Mouse (Mus musculus) CH12.LX (cell line): ENCODE measurements at regions not wholly inside any gene's neighbourhood (a gene's known extent, or its start where the extent isn't known, plus 50 kb on each side); places are given as distances from the start of the nearest gene placed in this dataset.

Experiments used
- DNase-seq: peaks from one replicate; pipeline ENCODE4 v3.0.0-alpha.2; 2013; ENCODE audit errors: extremely low read depth
- H3K27ac ChIP-seq: 2 replicates; pipeline ENCODE4 v1.5.1; 2012; ENCODE audit warnings: low read depth, mild to moderate bottlenecking, control low read depth, moderate library complexity; ENCODE audit not compliant: insufficient read depth
- H3K27me3 ChIP-seq: replicated peaks from 2 replicates; pipeline ENCODE3; 2012; ENCODE audit warnings: inconsistent platforms
- H3K36me3 ChIP-seq, 2 experiments: replicated peaks in 1 of 2; 2 replicates each; pipeline versions ENCODE3 to v1.6.1; 2012; ENCODE audit warnings: inconsistent platforms in 1 of 2, low read length in 1 of 2, mild to moderate bottlenecking in 1 of 2, mixed read lengths in 1 of 2, moderate library complexity in 1 of 2; ENCODE audit not compliant: control insufficient read depth in 1 of 2, insufficient read depth in 1 of 2
- H3K4me1 ChIP-seq, 2 experiments: 2 replicates each; pipeline ENCODE4 v1.6.1; 2012; ENCODE audit warnings: inconsistent platforms in 1 of 2, moderate library complexity in 1 of 2; ENCODE audit not compliant: insufficient read depth in 2 of 2, control insufficient read depth in 1 of 2
- H3K4me2 ChIP-seq: 2 replicates; pipeline ENCODE4 v1.6.1; 2012; ENCODE audit warnings: low read depth, mild to moderate bottlenecking, control low read depth; ENCODE audit not compliant: poor library complexity, insufficient read depth, severe bottlenecking
- H3K4me3 ChIP-seq, 3 experiments: fragments of 150-350 bp in 1 of 3; sonication (generic) in 1 of 3; replicated peaks in 1 of 3; 2 replicates each; pipeline versions ENCODE3 to v1.5.1; 2011 to 2012; ENCODE audit warnings: low read depth in 2 of 3, low read length in 2 of 3, mild to moderate bottlenecking in 2 of 3, moderate library complexity in 2 of 3, control low read depth in 1 of 3, improper control_type of control experiment in 1 of 3, inconsistent platforms in 1 of 3, mixed read lengths in 1 of 3; ENCODE audit not compliant: poor library complexity in 1 of 3
- H3K79me2 ChIP-seq: replicated peaks from 2 replicates; pipeline ENCODE4 v1.6.1; 2012; ENCODE audit warnings: mild to moderate bottlenecking, moderate library complexity; ENCODE audit not compliant: control insufficient read depth, poor library complexity, insufficient read depth, severe bottlenecking; ENCODE audit errors: extremely low read depth
- H3K9ac ChIP-seq: 2 replicates; pipeline ENCODE4 v1.6.1; 2012; ENCODE audit warnings: low read depth, mild to moderate bottlenecking, control low read depth, moderate library complexity; ENCODE audit not compliant: insufficient read depth
- H3K9me3 ChIP-seq: replicated peaks from 2 replicates; pipeline ENCODE3; 2012; ENCODE audit warnings: low read length, inconsistent platforms, mixed read lengths
- BHLHE40 ChIP-seq: IDR thresholded peaks from 2 replicates; pipeline ENCODE4 v1.6.1; 2011; ENCODE audit warnings: mild to moderate bottlenecking, low read depth, low read length, improper control_type of control experiment
- CHD1 ChIP-seq: IDR thresholded peaks from 2 replicates; pipeline ENCODE4 v1.6.1; 2012; ENCODE audit warnings: low read depth, low read length, improper control_type of control experiment, inconsistent platforms
- CHD2 ChIP-seq: IDR thresholded peaks from 2 replicates; pipeline ENCODE4 v1.6.1; 2011; ENCODE audit warnings: low read length, improper control_type of control experiment
- CTCF ChIP-seq, 2 experiments: IDR thresholded peaks in 1 of 2; conservative IDR thresholded peaks in 1 of 2; 2 replicates each; pipeline ENCODE4 v1.5.1; 2011 to 2012; ENCODE audit warnings: low read depth in 2 of 2, low read length in 2 of 2, improper control_type of control experiment in 1 of 2, inconsistent platforms in 1 of 2, mild to moderate bottlenecking in 1 of 2, moderate library complexity in 1 of 2
- E2F4 ChIP-seq: IDR thresholded peaks from 2 replicates; pipeline ENCODE4 v1.6.1; 2011; ENCODE audit warnings: low read depth, low read length, improper control_type of control experiment; ENCODE audit not compliant: insufficient replicate concordance
- ELF1 ChIP-seq: IDR thresholded peaks from 2 replicates; pipeline ENCODE4 v1.6.1; 2014; ENCODE audit warnings: low read depth, mild to moderate bottlenecking, inconsistent platforms, low read length, improper control_type of control experiment
- EP300 ChIP-seq: IDR thresholded peaks from 2 replicates; pipeline ENCODE4 v1.6.1; 2011; ENCODE audit warnings: low read length, improper control_type of control experiment
- ETS1 ChIP-seq: conservative IDR thresholded peaks from 2 replicates; pipeline ENCODE4 v1.6.1; 2012; ENCODE audit warnings: low read depth, mild to moderate bottlenecking, inconsistent platforms, low read length, improper control_type of control experiment, moderate library complexity
- GABPA ChIP-seq: IDR thresholded peaks from 2 replicates; pipeline ENCODE4 v1.6.1; 2012; ENCODE audit warnings: low read depth, low read length, improper control_type of control experiment, inconsistent platforms; ENCODE audit not compliant: insufficient replicate concordance
- HCFC1 ChIP-seq: IDR thresholded peaks from 2 replicates; pipeline ENCODE4 v1.6.1; 2012; ENCODE audit warnings: low read depth, mild to moderate bottlenecking, inconsistent platforms, low read length, improper control_type of control experiment
- IRF4 ChIP-seq: IDR thresholded peaks from 2 replicates; pipeline ENCODE4 v1.6.1; 2014; ENCODE audit warnings: low read depth, mild to moderate bottlenecking, inconsistent platforms, low read length, improper control_type of control experiment
- JUN ChIP-seq: IDR thresholded peaks from 2 replicates; pipeline ENCODE4 v1.6.1; 2011; ENCODE audit warnings: low read depth, mild to moderate bottlenecking, low read length, improper control_type of control experiment, moderate library complexity; ENCODE audit not compliant: insufficient read depth
- JUND ChIP-seq: conservative IDR thresholded peaks from 2 replicates; pipeline ENCODE4 v1.6.1; 2011; ENCODE audit warnings: low read depth, low read length, improper control_type of control experiment
- KAT2A ChIP-seq: IDR thresholded peaks from 2 replicates; pipeline ENCODE4 v1.6.1; 2012; ENCODE audit warnings: low read length, improper control_type of control experiment, inconsistent platforms; ENCODE audit not compliant: insufficient replicate concordance
- MAFK ChIP-seq: IDR thresholded peaks from 2 replicates; pipeline ENCODE4 v1.6.1; 2011; ENCODE audit warnings: low read length, improper control_type of control experiment; ENCODE audit not compliant: insufficient replicate concordance
- MAX ChIP-seq: IDR thresholded peaks from 2 replicates; pipeline ENCODE4 v1.6.1; 2011; ENCODE audit warnings: low read length, improper control_type of control experiment
- MAZ ChIP-seq: IDR thresholded peaks from 2 replicates; pipeline ENCODE4 v1.6.1; 2012; ENCODE audit warnings: low read depth, mild to moderate bottlenecking, inconsistent platforms, low read length, improper control_type of control experiment, moderate library complexity
- MEF2A ChIP-seq: IDR thresholded peaks from 2 replicates; pipeline ENCODE4 v1.6.1; 2014; ENCODE audit warnings: low read depth, mild to moderate bottlenecking, inconsistent platforms, low read length, improper control_type of control experiment, borderline replicate concordance
- MXI1 ChIP-seq: IDR thresholded peaks from 2 replicates; pipeline ENCODE4 v1.6.1; 2011; ENCODE audit warnings: mild to moderate bottlenecking, low read depth, low read length, improper control_type of control experiment
- MYC ChIP-seq: IDR thresholded peaks from 2 replicates; pipeline ENCODE4 v1.6.1; 2011; ENCODE audit warnings: low read depth, mild to moderate bottlenecking, improper control_type of control experiment, low read length
- NELFE ChIP-seq: IDR thresholded peaks from 2 replicates; pipeline ENCODE4 v1.6.1; 2011; ENCODE audit warnings: low read depth, low read length, improper control_type of control experiment
- NRF1 ChIP-seq: IDR thresholded peaks from 2 replicates; pipeline ENCODE4 v1.6.1; 2014; ENCODE audit warnings: low read depth, mild to moderate bottlenecking, inconsistent platforms, low read length, improper control_type of control experiment, moderate library complexity
- PAX5 ChIP-seq: IDR thresholded peaks from 2 replicates; pipeline ENCODE4 v1.6.1; 2012; ENCODE audit warnings: low read length, inconsistent platforms, mixed read lengths
- POLR2A ChIP-seq: IDR thresholded peaks from 2 replicates; pipeline ENCODE4 v1.6.1; 2011; ENCODE audit warnings: low read depth, mild to moderate bottlenecking, improper control_type of control experiment, low read length
- POLR2AphosphoS2 ChIP-seq: IDR thresholded peaks from 2 replicates; pipeline ENCODE4 v1.6.1; 2011; ENCODE audit warnings: low read depth, low read length, improper control_type of control experiment
- RAD21 ChIP-seq: IDR thresholded peaks from 2 replicates; pipeline ENCODE4 v1.6.1; 2011; ENCODE audit warnings: low read depth, mild to moderate bottlenecking, low read length, improper control_type of control experiment, moderate library complexity
- RCOR1 ChIP-seq: conservative IDR thresholded peaks from 2 replicates; pipeline ENCODE4 v1.6.1; 2012; ENCODE audit warnings: low read depth, mild to moderate bottlenecking, inconsistent platforms, low read length, improper control_type of control experiment
- SIN3A ChIP-seq: IDR thresholded peaks from 2 replicates; pipeline ENCODE4 v1.6.1; 2012; ENCODE audit warnings: low read length, improper control_type of control experiment, inconsistent platforms
- SMC3 ChIP-seq: IDR thresholded peaks from 2 replicates; pipeline ENCODE4 v1.6.1; 2011; ENCODE audit warnings: low read depth, low read length, improper control_type of control experiment
- TBP ChIP-seq: conservative IDR thresholded peaks from 2 replicates; pipeline ENCODE4 v1.6.1; 2011; ENCODE audit warnings: low read depth, low read length, improper control_type of control experiment
- TCF12 ChIP-seq: IDR thresholded peaks from 2 replicates; pipeline ENCODE4 v1.6.1; 2014; ENCODE audit warnings: low read depth, mild to moderate bottlenecking, inconsistent platforms, low read length, improper control_type of control experiment
- UBTF ChIP-seq: IDR thresholded peaks from 2 replicates; pipeline ENCODE4 v1.6.1; 2012; ENCODE audit warnings: low read depth, mild to moderate bottlenecking, inconsistent platforms, low read length, improper control_type of control experiment, moderate library complexity
- USF1 ChIP-seq: IDR thresholded peaks from 2 replicates; pipeline ENCODE4 v1.6.1; 2014; ENCODE audit warnings: low read depth, mild to moderate bottlenecking, inconsistent platforms, low read length, improper control_type of control experiment
- USF2 ChIP-seq: conservative IDR thresholded peaks from 2 replicates; pipeline ENCODE4 v1.6.1; 2011; ENCODE audit warnings: low read depth, low read length, improper control_type of control experiment
- ZC3H11A ChIP-seq: IDR thresholded peaks from 2 replicates; pipeline ENCODE4 v1.6.1; 2012; ENCODE audit warnings: low read depth, mild to moderate bottlenecking, inconsistent platforms, low read length, improper control_type of control experiment
- ZMIZ1 ChIP-seq: IDR thresholded peaks from 2 replicates; pipeline ENCODE4 v1.6.1; 2012; ENCODE audit warnings: low read depth, mild to moderate bottlenecking, inconsistent platforms, low read length, improper control_type of control experiment
- ZNF384 ChIP-seq: IDR thresholded peaks from 2 replicates; pipeline ENCODE4 v1.6.1; 2012; ENCODE audit warnings: low read depth, low read length, improper control_type of control experiment, inconsistent platforms
- dilution Hi-C: fragments of 300-500 bp; cut with MboI; formaldehyde crosslinking; loops from 2 replicates; pipeline ENCODE4 v1.14.3; 2020; ENCODE audit warnings: low sequenced_read_pairs; ENCODE audit not compliant: extremely low pct_unique_long_range_greater_than_20kb, extremely low pct_ligation_motif_present
- in situ Hi-C: fragments of 300-500 bp; cut with MboI; formaldehyde crosslinking; loops from 3 replicates; pipeline ENCODE4 v1.14.3; 2019; ENCODE audit warnings: low sequenced_read_pairs, low pct_ligation_motif_present, low pct_unique_long_range_greater_than_20kb, mixed read lengths

GRCm38 (mm10) chr13:33567915-33568314 lies 83.3 kb downstream of the Serpinb9g start (continued):
- TF ChIP-seq MEF2A (0 out of 2 replicates have a peak, but pooled peaks have one; percentile 13), RCOR1 (0 out of 2 replicates have a peak, but pooled peaks have one; percentile 35), POLR2AphosphoS2 (no peak), MAX (no peak), MAZ (no peak), RAD21 (no peak), PAX5 (no peak)

- dilution Hi-C loops (no loop called here), in situ Hi-C loops (loop anchor here (5.0 to 25.0 kb wide), 4 partner anchors 193 to 657 kb away; partner anchors contain the start of gene Serpinb1b)
- peaks cover 16 to 35% of the 10 kb centered on the region in 2 experiments for H3K4me1 ChIP-seq
- peaks cover 0 to 17% of the 10 kb centered on the region in 2 experiments for H3K36me3 ChIP-seq
- no peaks in the 10 kb centered on the region for H3K27me3 ChIP-seq
- H3K27ac ChIP-seq = no peak overlapping the region
- peaks cover 29% of the 10 kb centered on the region for H3K9me3 ChIP-seq
- H3K79me2 ChIP-seq = no peaks in the 10 kb centered on the region
- H3K9ac ChIP-seq = peak overlapping the region; percentile 67; the same call in 1 of the 2 replicates
- peak; percentile 54 for DNase-seq
- peak overlapping the region; percentile 48 for H3K4me2 ChIP-seq
- H3K4me3 ChIP-seq = peak overlapping the region; percentile 53 to 70 (median 54)
- TF ChIP-seq PAX5 (no peak), ETS1 (peak; percentile 63), GABPA (no peak), MXI1 (no peak), MAZ (no peak), USF1 (no peak), MEF2A (peak; percentile 99), E2F4 (no peak), JUN (peak; percentile 71), BHLHE40 (no peak), USF2 (no peak), RAD21 (peak; percentile 11), MAFK (no peak), MAX (no peak), CHD1 (no peak), JUND (peak; percentile 82), KAT2A (no peak), UBTF (no peak), POLR2AphosphoS2 (no peak), CTCF (conservative IDR thresholded peaks at IDR 0.05 in 1 of 2, IDR thresholded peaks at IDR 0.05 in 1 of 2; ENCODE audit: low read depth in 2 of 2, low read length in 2 of 2) (peak in 1 of 2 experiments; percentile 9; a peak in 1 of 4 replicates), ZNF384 (no peak), SMC3 (no peak), HCFC1 (no peak), CHD2 (no peak), ZMIZ1 (no peak), RCOR1 (no peak), TBP (0 out of 2 replicates have a peak, but pooled peaks have one; percentile 57), ELF1 (no peak), POLR2A (no peak), IRF4 (no peak), NRF1 (no peak), TCF12 (no peak), EP300 (peak; percentile 66), MYC (no peak), NELFE (no peak), SIN3A (no peak), ZC3H11A (no peak)
These were observed 84.7 kb downstream of the Serpinb9g start for GRCm38 (mm10) chr13:33569318-33569717.
